Mouse (Mus musculus) erythroblast, embryonic 14.5 days (primary cell): ENCODE measurements around the gene Scai. TPM values are rescaled to one million over a fixed set of nuclear protein-coding genes. Genes with fewer than 3 reads are reported as not detected.
A peak's percentile ranks its signal among the peaks of the same experiment; 100 is the strongest.
"Not testable (repeated sequence)": the region's sequence is repeated elsewhere in the genome, so short reads cannot be mapped to it uniquely, and the experiment has no call there.

ENCODE experiments used
- H3K27me3 ChIP-seq: 2 replicates; pipeline ENCODE4 v1.6.1; 2012; ENCODE audit warnings: inconsistent platforms; ENCODE audit not compliant: control insufficient read depth
- H3K36me3 ChIP-seq: 2 replicates; pipeline ENCODE4 v1.6.1; 2012; ENCODE audit warnings: mild to moderate bottlenecking, inconsistent platforms; ENCODE audit not compliant: control insufficient read depth
- H3K4me1 ChIP-seq: 2 replicates; pipeline ENCODE4 v1.6.1; 2012; ENCODE audit warnings: inconsistent platforms; ENCODE audit not compliant: control insufficient read depth
- H3K4me3 ChIP-seq: replicated peaks from 2 replicates; pipeline ENCODE3; 2012; ENCODE audit warnings: moderate library complexity, mild to moderate bottlenecking, inconsistent platforms
- H3K9me3 ChIP-seq: 2 replicates; pipeline ENCODE4 v1.6.1; 2012; ENCODE audit warnings: low read length, inconsistent platforms, mixed read lengths; ENCODE audit not compliant: control insufficient read depth
- GATA1 ChIP-seq: IDR thresholded peaks from 2 replicates; pipeline ENCODE4 v1.6.1; 2012; ENCODE audit warnings: low read length, inconsistent platforms, mixed read lengths
- TAL1 ChIP-seq: IDR thresholded peaks from 3 replicates; pipeline ENCODE4 v1.6.1; 2012; ENCODE audit warnings: low read length, inconsistent platforms, mixed read lengths
- polyA plus RNA-seq: library from polyadenylated mRNA; stranded (reverse); fragments of >175 nt; gene quantifications from 2 replicates; pipeline ENCODE4 v1.2.3, GENCODE M21; 2012

The Scai gene
- polyA plus RNA-seq, 1 experiment = 1.1 TPM

DNA sequence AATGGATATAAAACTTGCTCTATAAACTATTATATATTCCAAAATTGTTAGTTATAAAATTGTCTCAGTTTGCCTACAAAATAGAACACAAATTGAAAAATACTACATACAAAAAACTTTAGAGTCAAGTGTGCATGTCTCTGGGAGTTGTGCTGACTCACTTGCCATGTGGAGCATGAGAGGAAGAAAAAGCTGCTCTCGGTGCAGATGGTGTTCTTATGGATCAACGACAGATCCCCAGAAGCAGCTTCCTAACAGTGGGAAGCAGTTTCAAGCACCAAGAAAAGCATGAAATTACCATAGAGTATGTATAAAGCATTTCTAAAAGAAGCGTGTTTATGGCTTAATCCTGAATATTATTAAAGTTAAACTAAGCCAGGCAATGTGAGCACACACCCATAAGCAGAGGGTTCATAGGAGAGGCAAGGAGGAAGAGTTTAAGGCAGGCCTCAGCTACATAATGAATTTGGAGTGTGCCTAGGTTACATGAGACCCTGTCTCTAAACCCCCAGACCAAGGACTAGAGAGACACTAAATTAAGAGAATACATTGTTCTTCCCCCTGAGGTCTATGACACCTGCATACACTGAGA, 48.1 kb downstream of the Scai start:
- TF ChIP-seq GATA1 = no peak
- no peak for TF ChIP-seq TAL1
- H3K27me3 ChIP-seq = no peaks in the 10 kb centered on the region
- no peak overlapping the region for H3K4me3 ChIP-seq
- no peaks in the 10 kb centered on the region for H3K36me3 ChIP-seq
- peaks cover 9% of the 10 kb centered on the region for H3K4me1 ChIP-seq
- no peaks in the 10 kb centered on the region for H3K9me3 ChIP-seq

DNA sequence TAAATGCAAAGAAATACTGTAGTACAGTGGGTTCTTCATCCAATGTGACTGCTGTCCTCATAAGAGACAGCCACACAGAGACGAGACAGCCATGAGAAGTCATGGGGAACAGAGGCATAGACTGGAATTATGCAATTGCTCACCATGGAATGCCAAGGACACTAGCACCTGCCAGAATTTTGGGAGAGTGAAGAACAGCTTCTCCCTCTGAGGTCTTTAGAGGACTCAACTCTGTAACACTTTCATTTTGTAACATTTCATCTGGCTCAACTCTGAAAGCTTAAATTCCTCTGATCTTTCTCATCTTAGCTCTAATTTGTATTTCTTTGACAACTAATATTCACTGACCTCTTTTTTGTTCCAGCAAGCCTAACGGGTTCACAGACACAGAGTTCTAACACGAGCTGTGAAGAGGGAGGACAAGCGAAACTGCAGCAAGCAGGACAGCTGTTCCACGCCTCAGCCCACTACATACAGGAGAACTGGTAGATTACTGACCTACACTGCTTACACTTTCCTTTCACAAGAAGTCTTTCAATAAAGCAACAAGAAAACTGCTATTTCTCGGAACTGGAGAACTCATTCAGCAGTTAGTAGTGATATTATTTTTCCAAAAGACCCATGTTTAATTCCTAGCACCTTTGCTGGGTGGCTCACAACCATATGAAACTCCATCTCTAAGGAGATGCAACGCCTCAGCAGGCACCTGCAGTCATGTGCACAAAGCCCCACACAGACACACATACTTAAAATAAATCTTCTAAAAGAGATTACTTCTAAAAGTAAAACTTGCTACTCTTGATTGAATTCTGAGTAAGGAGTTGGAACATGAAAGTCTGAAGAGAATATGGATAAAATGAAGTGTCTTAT, 49.7 kb downstream of the Scai start:
- Histone ChIP-seq H3K4me3 (no peak overlapping the region), H3K9me3 (no peaks in the 10 kb centered on the region), H3K4me1 (peaks cover 9% of the 10 kb centered on the region), H3K36me3 (no peaks in the 10 kb centered on the region), H3K27me3 (no peaks in the 10 kb centered on the region)
- TF ChIP-seq GATA1 (no peak), TAL1 (no peak)

DNA sequence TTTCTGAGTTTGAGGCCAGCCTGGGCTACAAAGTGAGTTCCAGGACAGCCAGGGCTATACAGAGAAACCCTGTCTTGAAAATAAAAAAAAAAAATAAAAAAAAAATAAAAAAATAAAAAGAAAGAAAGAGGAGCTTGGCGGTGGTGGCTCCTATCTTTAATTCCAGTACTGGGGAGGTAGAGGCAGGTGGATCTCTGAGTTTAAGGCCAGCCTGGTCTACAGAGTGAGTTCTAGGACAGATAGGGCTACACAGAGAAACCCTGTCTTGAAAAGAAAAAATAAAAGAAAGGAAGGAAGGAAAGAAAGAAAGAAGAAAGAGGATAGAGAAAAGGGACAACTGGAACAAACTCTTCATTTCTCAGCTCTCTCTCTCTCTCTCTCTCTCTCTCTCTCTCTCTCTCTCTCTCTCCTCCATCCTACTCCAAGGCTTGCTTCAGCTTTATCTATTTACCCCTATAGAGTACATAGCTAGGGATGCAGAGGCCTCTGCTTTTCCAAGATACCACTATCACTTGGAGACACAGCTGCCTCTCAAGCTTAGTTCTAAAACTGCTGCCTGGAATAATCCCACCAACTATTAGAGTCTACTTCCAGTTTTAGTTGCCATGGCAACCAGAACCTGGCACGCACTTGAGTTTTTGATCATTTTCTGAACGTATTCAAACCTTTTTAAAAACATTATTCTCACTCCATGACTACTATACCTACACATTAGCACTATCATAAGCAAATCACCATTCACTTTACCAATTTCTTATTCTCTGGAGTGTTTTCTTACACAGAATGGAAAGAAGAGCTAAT, 60.8 kb downstream of the Scai start:
- no peak overlapping the region for H3K4me3 ChIP-seq
- H3K36me3 ChIP-seq = no peaks in the 10 kb centered on the region; the same call in 1 of the 2 replicates
- H3K27me3 ChIP-seq = no peaks in the 10 kb centered on the region
- H3K9me3 ChIP-seq = no peaks in the 10 kb centered on the region
- TF ChIP-seq TAL1 (peak; percentile 70), GATA1 (peak; percentile 48; the same call in 1 of the 2 replicates)
- H3K4me1 ChIP-seq = peaks cover 58% of the 10 kb centered on the region

DNA sequence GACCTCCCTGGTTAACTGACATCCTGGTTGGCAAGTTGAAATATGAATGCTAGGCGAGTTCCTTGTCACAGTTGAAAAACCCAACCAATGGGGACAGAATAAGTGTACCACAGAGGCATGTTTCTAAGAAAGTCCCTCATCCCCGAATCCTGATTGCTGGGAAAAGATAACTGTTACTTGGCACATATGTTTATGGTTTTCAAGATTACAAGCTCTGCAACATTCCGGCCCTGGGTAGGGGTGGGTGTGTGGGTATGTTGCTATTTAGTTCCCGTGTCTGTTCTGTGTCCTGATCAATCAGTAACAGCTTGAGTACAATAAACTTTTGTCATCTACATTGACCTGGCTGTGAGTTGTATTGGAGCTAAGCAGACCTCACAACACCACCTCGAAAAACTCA, 66.4 kb downstream of the Scai start:
- H3K36me3 ChIP-seq = peaks cover 19% of the 10 kb centered on the region
- peaks cover 43% of the 10 kb centered on the region for H3K4me1 ChIP-seq
- H3K4me3 ChIP-seq = no peak overlapping the region
- H3K27me3 ChIP-seq = no peaks in the 10 kb centered on the region
- TF ChIP-seq GATA1 (0 out of 2 replicates have a peak, but pooled peaks have one; percentile 26), TAL1 (0 out of 3 replicates have a peak, but pooled peaks have one; percentile 13)
- no peaks in the 10 kb centered on the region for H3K9me3 ChIP-seq

DNA sequence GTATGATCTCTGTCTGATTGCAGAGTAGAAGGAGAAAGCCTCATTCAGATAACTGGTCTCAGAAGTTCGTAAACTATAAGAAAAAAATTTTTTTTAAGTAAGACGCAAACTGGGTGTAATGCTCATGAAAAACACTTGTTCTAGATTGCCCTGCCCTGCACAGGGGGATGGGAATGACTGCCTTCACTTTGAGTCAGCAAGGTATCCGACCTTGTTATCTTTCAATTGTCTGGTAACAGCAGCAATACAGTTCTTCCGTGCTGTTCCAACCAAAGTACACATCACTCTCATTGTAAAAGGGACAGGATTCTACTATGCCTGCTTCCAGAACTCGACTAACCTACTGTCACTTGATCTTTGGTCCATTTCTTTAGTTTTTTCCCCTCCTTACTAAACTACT, 69.4 kb downstream of the Scai start:
- Histone ChIP-seq H3K9me3 (no peaks in the 10 kb centered on the region), H3K27me3 (no peaks in the 10 kb centered on the region), H3K36me3 (peaks cover 38% of the 10 kb centered on the region), H3K4me3 (no peak overlapping the region), H3K4me1 (peaks cover 30% of the 10 kb centered on the region)
- no peak for TF ChIP-seq TAL1
- TF ChIP-seq GATA1 = no peak

DNA sequence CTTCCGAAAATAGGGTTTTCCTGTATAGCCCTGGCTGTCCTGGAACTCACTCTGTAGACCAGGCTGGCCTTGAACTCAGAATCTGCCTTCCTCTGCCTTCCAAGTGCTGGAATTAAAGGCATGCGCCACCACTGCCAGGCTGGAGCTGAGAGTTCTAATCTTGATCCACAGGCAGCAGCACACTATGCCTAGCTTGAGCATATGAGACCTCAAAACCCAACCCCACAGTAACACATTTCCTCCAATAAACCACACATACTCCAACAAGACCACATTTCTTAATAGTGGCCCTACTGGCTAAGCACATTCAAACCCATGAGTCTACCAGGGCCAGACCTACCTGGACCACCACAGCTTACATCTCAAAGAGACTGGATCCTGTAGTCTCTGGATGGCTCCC, 74.0 kb downstream of the Scai start:
- H3K27me3 ChIP-seq = no peaks in the 10 kb centered on the region
- peaks cover 21% of the 10 kb centered on the region for H3K4me1 ChIP-seq
- H3K9me3 ChIP-seq = no peaks in the 10 kb centered on the region
- no peak for TF ChIP-seq GATA1
- TF ChIP-seq TAL1 = no peak
- H3K4me3 ChIP-seq = no peak overlapping the region
- H3K36me3 ChIP-seq = peaks cover 30% of the 10 kb centered on the region

DNA sequence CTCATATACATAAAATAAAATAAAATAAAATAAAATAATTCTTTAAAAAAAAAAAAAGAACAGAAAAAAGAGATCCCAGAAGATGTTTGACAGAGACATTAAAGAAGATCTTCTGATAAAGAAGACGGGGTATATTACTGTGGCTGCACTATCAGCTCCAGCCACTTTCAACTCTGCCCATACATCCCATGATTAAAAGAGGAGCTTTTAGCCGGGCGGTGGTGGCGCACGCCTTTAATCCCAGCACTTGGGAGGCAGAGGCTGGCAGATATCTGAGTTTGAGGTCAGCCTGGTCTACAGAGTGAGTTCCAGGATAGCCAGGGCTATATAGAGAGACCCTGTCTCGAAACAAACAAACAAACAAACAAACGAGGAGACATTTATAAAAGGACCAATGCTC, 76.4 kb downstream of the Scai start:
- no peaks in the 10 kb centered on the region for H3K27me3 ChIP-seq
- no peak overlapping the region for H3K4me3 ChIP-seq
- H3K36me3 ChIP-seq = peaks cover 20% of the 10 kb centered on the region
- no peaks in the 10 kb centered on the region for H3K9me3 ChIP-seq
- TF ChIP-seq TAL1 (no peak), GATA1 (no peak)
- H3K4me1 ChIP-seq = peaks cover 31% of the 10 kb centered on the region

DNA sequence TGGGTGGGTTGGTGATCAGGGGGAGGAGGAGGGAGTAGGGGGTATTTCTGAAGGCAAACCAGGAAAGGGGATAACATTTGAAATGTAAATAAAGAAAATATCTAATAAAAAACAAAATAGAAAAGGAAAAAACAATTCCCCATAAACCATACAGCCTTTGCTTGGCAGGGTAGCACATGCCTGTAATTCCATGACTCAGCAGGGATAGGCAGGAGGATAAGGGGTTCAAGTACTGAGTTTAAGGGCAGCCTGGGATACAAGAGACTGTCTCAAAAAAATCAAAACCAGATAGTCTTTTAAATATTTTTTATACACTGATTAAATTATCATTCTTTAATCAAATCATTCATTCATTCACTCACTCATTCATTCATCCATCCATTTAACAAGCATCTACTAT, 80.0 kb downstream of the Scai start:
- TF ChIP-seq TAL1 (no peak), GATA1 (no peak)
- Histone ChIP-seq H3K4me1 (peaks cover 20% of the 10 kb centered on the region), H3K4me3 (no peak overlapping the region), H3K36me3 (peaks cover 8% of the 10 kb centered on the region), H3K27me3 (no peaks in the 10 kb centered on the region), H3K9me3 (no peaks in the 10 kb centered on the region)

DNA sequence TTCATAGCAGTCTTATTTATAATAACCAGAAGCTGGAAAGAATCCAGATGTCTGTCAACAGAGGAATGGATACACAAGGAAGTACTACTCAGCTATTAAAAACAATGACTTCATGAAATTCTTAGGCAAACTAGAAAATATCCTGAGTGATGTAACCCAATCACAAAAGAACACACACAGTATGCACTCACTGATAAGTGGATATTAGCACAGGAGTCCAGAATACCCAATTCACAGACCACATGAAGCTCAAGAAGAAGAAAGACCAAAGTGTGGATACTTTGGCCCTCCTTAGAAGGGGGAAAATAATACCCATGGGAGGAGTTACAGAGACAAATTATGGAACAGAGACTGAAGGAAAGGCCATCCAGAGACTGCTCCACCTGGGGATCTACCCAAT, 80.8 kb downstream of the Scai start:
- H3K4me1 ChIP-seq = peaks cover 20% of the 10 kb centered on the region
- not testable (repeated sequence) for H3K4me3 ChIP-seq, H3K9me3 ChIP-seq, H3K36me3 ChIP-seq, H3K27me3 ChIP-seq

DNA sequence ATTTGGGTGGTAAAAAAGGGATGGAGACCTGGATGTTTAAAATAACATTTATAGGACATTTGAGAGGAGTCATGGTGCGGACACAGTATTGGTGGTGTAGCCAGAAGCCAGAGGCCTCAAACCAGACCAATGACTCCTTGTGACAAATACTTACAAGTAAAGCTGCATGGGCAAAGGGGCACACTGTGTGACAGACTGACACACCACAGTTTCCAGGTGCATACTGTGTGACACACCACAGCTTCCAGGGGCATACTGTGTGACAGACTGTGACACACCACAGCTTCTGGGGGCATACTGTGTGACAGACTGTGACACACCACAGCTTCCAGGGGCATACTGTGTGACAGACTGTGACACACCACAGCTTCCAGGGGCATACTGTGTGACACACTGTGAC, 90.6 kb downstream of the Scai start:
- H3K4me3 ChIP-seq, H3K4me1 ChIP-seq, H3K27me3 ChIP-seq, H3K9me3 ChIP-seq: not testable (repeated sequence)
- H3K36me3 ChIP-seq = peaks cover 11% of the 10 kb centered on the region
